Mouse (Mus musculus): ENCODE results near the gene Zp1. TPM values are rescaled to one million over a fixed set of nuclear protein-coding genes. Genes with fewer than 3 reads are reported as not detected.

The Zp1 gene
- polyA plus RNA-seq, 1 experiment from 2014 or later, result not detected

DNA sequence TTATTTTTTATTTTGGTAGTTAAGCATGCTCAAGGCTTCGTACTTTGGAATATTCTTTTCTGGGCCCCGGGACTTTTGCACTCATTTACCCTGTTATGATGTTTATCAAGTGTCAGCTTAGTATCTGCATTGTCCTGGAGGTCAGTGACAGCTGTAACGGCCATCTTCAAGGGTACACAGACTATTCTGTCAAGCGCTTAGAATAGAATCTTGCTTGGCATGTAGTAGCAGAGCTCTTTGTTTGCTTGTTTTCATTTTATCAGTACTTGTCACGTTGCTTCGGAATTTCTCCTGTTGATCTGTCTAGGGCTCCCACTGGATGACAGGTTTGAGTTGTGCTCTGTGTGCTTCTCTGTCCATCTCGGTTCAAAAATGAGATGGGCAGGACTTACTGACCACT is 23.6 kb downstream of the Zp1 start:
- 59% methylated on average over 7 of the region's 7 CpGs for whole genome bisulfite sequencing
- H3K27ac ChIP-seq, result no peak overlapping the region
- ATAC-seq (ENCODE audit: borderline replicate concordance, extremely low read depth, low FRiP score, low TSS enrichment), result no peak

DNA sequence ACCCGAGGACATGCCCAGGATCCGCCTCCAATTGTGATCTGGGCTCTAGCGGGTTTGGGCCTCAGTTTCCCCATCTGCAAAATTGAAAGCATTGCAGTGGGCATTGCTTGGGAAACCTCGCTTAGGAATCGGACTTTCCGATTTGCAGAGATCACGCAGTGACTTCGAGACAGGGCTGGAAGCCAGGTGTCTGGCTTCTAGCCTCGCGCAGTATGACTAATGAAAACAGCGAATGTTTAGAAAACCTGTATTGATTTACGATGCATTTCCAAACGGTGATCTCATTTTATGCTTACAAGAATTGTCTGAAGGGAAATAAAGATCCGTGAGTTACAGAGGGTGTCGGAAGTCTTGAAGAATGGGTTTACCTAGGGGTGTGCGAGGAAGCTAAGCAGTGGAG is 24.7 kb downstream of the Zp1 start:
- H3K27me3 ChIP-seq, result no peaks in the 10 kb centered on the region
- H3K4me2 ChIP-seq, result peak overlapping the region; percentile 84
- peaks cover 19% of the 10 kb centered on the region for H3K4me1 ChIP-seq
- WGBS, result under 1% methylated on average over 16 of the region's 16 CpGs
- peak overlapping the region; percentile 99 for H3K4me3 ChIP-seq
- H3K9me3 ChIP-seq, result no peaks in the 10 kb centered on the region
- no peak for ATAC-seq (ENCODE audit: borderline replicate concordance, extremely low read depth, low FRiP score, low TSS enrichment)
- H3K36me3 ChIP-seq, result peaks cover 36% of the 10 kb centered on the region
- peak overlapping the region; percentile 94 for H3K9ac ChIP-seq
- H3K27ac ChIP-seq, result peak overlapping the region; percentile 94

More for the DNA sequence above, 23.6 kb downstream of the Zp1 start:
- H3K4me1 ChIP-seq, result peaks cover 19% of the 10 kb centered on the region
- peaks cover 46% of the 10 kb centered on the region for H3K36me3 ChIP-seq
- peak overlapping the region; percentile 99 for H3K4me3 ChIP-seq
- peak overlapping the region; percentile 84 for H3K4me2 ChIP-seq
- peak overlapping the region; percentile 94; the same call in 1 of the 2 replicates for H3K9ac ChIP-seq
- no peaks in the 10 kb centered on the region for H3K9me3 ChIP-seq
- H3K27me3 ChIP-seq, result no peaks in the 10 kb centered on the region

- Histone ChIP-seq H3K27ac (peak within 1 kb of the TSS; percentile 94), H3K27me3 (no peaks in the 10 kb centered on the region), H3K9me3 (no peaks in the 10 kb centered on the region), H3K4me2 (peak within 1 kb of the TSS; percentile 84), H3K9ac (peak within 1 kb of the TSS; percentile 94), H3K4me3 (peak within 1 kb of the TSS; percentile 99), H3K36me3 (peaks cover 30% of the 10 kb centered on the region), H3K4me1 (peaks cover 19% of the 10 kb centered on the region)
- peak; percentile 96 for ATAC-seq (ENCODE audit: borderline replicate concordance, extremely low read depth, low FRiP score, low TSS enrichment)
- WGBS, result under 1% methylated on average over 43 of the region's 43 CpGs
Observed at GRCm38 (mm10) chr19:10895016-10895528, 25.4 kb downstream of the Zp1 start, which contains the start of gene Prpf19. TSS of gene Prpf19 (plus strand) at chr19:10895231.

DNA sequence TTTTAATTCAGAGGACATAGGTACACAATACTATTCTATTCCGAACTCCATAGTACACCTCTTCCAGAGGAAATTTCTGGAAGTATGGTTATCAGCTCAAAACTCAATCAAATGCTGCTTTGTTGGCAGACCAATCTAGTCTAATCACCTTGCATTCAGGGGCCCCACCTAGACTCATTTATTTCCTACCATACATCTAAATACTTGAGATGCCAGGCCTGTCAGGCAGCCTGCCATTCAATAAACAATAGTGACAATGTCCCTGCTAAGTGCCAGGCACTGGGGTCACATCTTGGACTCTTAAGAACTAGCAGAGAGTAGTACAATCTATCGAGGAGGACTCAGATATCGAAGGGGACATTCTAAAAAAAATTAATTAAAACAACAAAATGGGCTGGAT is 28.2 kb downstream of the Zp1 start:
- no peaks in the 10 kb centered on the region for H3K27me3 ChIP-seq
- H3K4me1 ChIP-seq, result peaks cover 18% of the 10 kb centered on the region
- H3K4me2 ChIP-seq, result no peak overlapping the region
- WGBS, result 82% methylated on average over 3 of the region's 3 CpGs
- H3K36me3 ChIP-seq, result peaks cover 1% of the 10 kb centered on the region; the same call in 1 of the 2 replicates
- H3K27ac ChIP-seq, result no peak overlapping the region
- no peak overlapping the region for H3K4me3 ChIP-seq
- no peak overlapping the region for H3K9ac ChIP-seq
- H3K9me3 ChIP-seq, result no peaks in the 10 kb centered on the region
- ATAC-seq (ENCODE audit: borderline replicate concordance, extremely low read depth, low FRiP score, low TSS enrichment), result no peak

DNA sequence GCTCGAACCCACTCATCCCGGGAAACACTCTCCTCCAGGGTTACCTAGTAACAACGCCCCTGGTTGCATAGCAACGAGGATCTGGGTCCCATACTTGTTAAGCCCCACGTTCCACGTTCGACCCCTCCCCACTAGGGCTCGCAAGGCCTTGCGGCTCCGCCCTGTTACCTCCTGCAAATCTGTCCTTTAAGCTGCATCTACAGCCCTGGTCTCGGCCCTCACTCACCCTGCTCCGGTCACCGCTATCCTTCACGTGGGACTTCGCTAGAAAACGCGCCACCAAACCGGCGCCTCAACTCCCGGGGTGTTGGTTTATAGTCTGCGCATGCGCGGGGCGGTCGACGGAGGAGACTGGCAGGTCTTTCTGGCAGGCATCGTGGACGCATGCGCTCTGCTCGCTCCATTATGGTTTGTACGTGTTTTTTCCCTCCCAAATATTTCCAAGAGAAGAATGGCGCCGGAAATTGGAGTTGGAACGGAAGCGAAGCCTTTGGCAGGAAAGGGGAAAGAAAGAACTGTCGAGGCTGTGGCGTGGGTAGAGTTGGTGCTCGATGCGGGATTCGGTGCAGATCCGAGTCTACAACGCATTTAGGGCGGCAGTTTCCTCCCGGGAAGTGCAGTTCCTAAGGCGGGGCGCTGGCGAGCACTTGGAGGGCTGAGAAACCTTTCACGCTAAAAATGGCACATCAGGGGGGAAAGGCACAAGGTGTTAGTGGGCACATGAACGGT is 38.8 kb downstream of the Zp1 start, which contains the start of gene Tmem109:
TSS of gene Tmem109 (minus strand) at position 576 of the 729 bp plus-strand sequence.
- ATAC-seq (ENCODE audit: borderline replicate concordance, extremely low read depth, low FRiP score, low TSS enrichment), result peak; percentile 88
- WGBS, result under 1% methylated on average over 49 of the region's 49 CpGs
- peak within 1 kb of the TSS; percentile 74 for H3K4me3 ChIP-seq

DNA sequence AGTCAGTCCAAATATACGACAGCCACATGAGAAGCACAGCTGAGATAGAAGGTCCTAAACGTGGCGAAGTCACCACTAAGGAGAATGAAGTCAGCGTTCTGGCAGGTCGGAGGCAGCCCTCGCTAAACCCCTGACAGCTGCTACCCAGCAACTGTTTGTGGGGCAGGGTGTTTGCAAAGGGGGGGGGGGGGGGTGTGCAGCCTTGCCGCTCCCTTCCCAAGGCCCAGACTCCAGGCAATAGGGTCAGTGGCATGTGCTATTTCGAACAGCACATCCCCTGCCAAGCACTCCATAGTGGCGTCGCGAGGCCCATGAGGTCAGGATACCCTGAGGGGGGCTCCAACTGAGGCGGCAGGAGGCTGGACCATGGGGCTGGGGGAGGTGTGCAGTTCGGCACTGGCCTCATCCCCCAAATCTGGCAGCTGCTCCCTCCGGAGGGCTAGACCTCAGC is 39.4 kb downstream of the Zp1 start:
- ATAC-seq (ENCODE audit: borderline replicate concordance, extremely low read depth, low FRiP score, low TSS enrichment), result peak; percentile 74
- Histone ChIP-seq H3K4me2 (peak overlapping the region; percentile 92), H3K36me3 (no peaks in the 10 kb centered on the region), H3K27ac (peak overlapping the region; percentile 98), H3K4me3 (peak overlapping the region; percentile 74), H3K27me3 (no peaks in the 10 kb centered on the region), H3K9me3 (0 out of 2 replicates have a peak, but pooled peaks cover 2% of the 10 kb centered on the region), H3K9ac (peak overlapping the region; percentile 80), H3K4me1 (peaks cover 34% of the 10 kb centered on the region)
- WGBS, result 2% methylated on average over 14 of the region's 14 CpGs

More for the DNA sequence above, 38.8 kb downstream of the Zp1 start, which contains the start of gene Tmem109:
- 0 out of 2 replicates have a peak, but pooled peaks cover 2% of the 10 kb centered on the region for H3K9me3 ChIP-seq
- H3K36me3 ChIP-seq, result no peaks in the 10 kb centered on the region
- H3K4me1 ChIP-seq, result peaks cover 32% of the 10 kb centered on the region
- H3K27ac ChIP-seq, result peak within 1 kb of the TSS; percentile 98
- H3K4me2 ChIP-seq, result peak within 1 kb of the TSS; percentile 92
- H3K9ac ChIP-seq, result peak within 1 kb of the TSS; percentile 80
- no peaks in the 10 kb centered on the region for H3K27me3 ChIP-seq

GRCm38 (mm10) chr19:10880085-10880974 is 40.1 kb downstream of the Zp1 start:
- peaks cover 34% of the 10 kb centered on the region for H3K4me1 ChIP-seq
- H3K9ac ChIP-seq, result peak overlapping the region; percentile 80
- peak overlapping the region; percentile 92 for H3K4me2 ChIP-seq
- WGBS, result 35% methylated on average over 6 of the region's 7 CpGs
- peak overlapping the region; percentile 74 for H3K4me3 ChIP-seq
- peak overlapping the region; percentile 98 for H3K27ac ChIP-seq
- ATAC-seq (ENCODE audit: borderline replicate concordance, extremely low read depth, low FRiP score, low TSS enrichment), result peak; percentile 35
- H3K36me3 ChIP-seq, result no peaks in the 10 kb centered on the region
- H3K27me3 ChIP-seq, result no peaks in the 10 kb centered on the region
- H3K9me3 ChIP-seq, result 0 out of 2 replicates have a peak, but pooled peaks cover 2% of the 10 kb centered on the region

GRCm38 (mm10) chr19:10878201-10878837 is 42.1 kb downstream of the Zp1 start:
- ATAC-seq (ENCODE audit: borderline replicate concordance, extremely low read depth, low FRiP score, low TSS enrichment), result no peak

DNA sequence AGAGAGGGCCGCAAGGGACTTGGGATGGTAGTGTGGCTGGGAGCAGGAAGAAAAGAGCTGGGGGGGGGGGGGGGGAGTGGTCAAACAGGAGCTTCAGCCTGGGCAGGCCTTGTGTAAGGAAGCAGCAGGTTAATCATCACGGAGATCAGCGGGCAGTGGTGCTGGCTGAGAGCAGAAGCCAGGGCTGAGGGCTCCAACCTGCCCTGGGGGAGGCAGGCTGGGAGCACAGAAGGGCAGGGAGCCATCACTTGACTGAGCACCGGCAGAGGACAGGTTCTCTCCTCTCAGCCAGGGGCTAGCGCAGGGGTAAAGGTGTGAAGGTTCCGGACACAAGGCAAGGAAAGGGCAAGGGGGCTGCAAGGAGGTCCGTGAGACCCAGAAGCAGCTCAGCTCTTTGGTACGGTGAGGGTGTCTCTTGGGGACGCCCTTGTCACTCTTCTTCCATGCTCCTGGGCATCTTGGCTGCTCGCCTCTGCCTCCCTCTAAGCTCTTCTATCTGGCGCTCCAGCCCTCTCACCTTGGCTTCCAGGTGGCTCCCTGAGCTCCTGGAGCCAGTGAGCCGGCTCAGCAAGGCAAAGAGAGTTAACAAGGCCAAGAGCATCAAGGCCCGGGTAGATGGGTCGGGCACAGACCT is 49.0 kb downstream of the Zp1 start:
- H3K4me3 ChIP-seq, result no peak overlapping the region
- H3K4me1 ChIP-seq, result peaks cover 34% of the 10 kb centered on the region
- H3K9ac ChIP-seq, result no peak overlapping the region
- H3K36me3 ChIP-seq, result peaks cover 32% of the 10 kb centered on the region
- WGBS, result 75% methylated on average over 13 of the region's 14 CpGs
- H3K27me3 ChIP-seq, result no peaks in the 10 kb centered on the region
- no peak for ATAC-seq (ENCODE audit: borderline replicate concordance, extremely low read depth, low FRiP score, low TSS enrichment)
- peak overlapping the region; percentile 89 for H3K27ac ChIP-seq
- H3K9me3 ChIP-seq, result no peaks in the 10 kb centered on the region
- no peak overlapping the region for H3K4me2 ChIP-seq

More at GRCm38 (mm10) chr19:10878201-10878837, 42.1 kb downstream of the Zp1 start:
- Histone ChIP-seq H3K36me3 (peaks cover 12% of the 10 kb centered on the region), H3K9ac (no peak overlapping the region), H3K4me2 (no peak overlapping the region), H3K4me1 (peaks cover 34% of the 10 kb centered on the region), H3K27me3 (no peaks in the 10 kb centered on the region), H3K27ac (no peak overlapping the region), H3K9me3 (no peaks in the 10 kb centered on the region), H3K4me3 (no peak overlapping the region)
- WGBS, result 83% methylated on average over 7 of the region's 7 CpGs

GRCm38 (mm10) chr19:10870676-10871075 is 49.8 kb downstream of the Zp1 start:
- H3K27me3 ChIP-seq, result no peaks in the 10 kb centered on the region
- no peak for ATAC-seq (ENCODE audit: borderline replicate concordance, extremely low read depth, low FRiP score, low TSS enrichment)
- H3K27ac ChIP-seq, result peak overlapping the region; percentile 89
- 91% methylated on average over 3 of the region's 3 CpGs for WGBS
- H3K4me2 ChIP-seq, result no peak overlapping the region
- H3K9me3 ChIP-seq, result no peaks in the 10 kb centered on the region
- H3K36me3 ChIP-seq, result peaks cover 38% of the 10 kb centered on the region
- H3K9ac ChIP-seq, result no peak overlapping the region
- no peak overlapping the region for H3K4me3 ChIP-seq
- peaks cover 34% of the 10 kb centered on the region for H3K4me1 ChIP-seq
